Mouse (Mus musculus): ENCODE data around the gene Casp8.

DNA sequence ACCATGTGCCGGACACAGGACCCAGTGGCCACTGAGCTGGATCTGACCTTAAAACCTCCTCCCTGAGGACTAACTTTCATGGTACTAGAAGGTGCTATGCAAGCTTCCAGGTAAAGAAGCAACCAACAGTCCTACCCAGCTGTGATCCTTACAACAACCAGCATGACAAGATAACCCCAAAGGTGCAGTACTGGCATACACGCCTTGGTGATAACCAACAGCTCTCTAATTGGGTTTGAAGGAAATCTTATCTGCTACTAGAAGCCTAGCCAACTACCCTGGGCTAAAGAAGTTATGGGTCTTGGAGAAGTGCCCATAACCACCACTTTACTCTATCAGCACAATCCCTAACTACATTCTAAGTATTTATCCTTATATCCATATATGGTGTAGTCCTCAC lies 8.9 kb upstream of the Casp8 start:
- TF ChIP-seq CTCF (IDR thresholded peaks at IDR 0.05; ENCODE audit: borderline replicate concordance, control insufficient read depth, extremely low read depth, insufficient read depth, low read length, poor library complexity) = no peak
- no peak for TF ChIP-seq POLR2A (IDR thresholded peaks at IDR 0.05; ENCODE audit: control insufficient read depth, extremely low read depth, insufficient read depth, low read length, poor library complexity)
